Mouse (Mus musculus) adrenal gland, postnatal 14 days (tissue): ENCODE data around the gene Arhgap22. TPM values are rescaled to one million over a fixed set of nuclear protein-coding genes. Genes with fewer than 3 reads are reported as not detected.

Source experiments
- DNase-seq: peaks from one replicate; pipeline ENCODE4 v3.0.0; 2021; ENCODE audit warnings: mixed read lengths
- total RNA-seq: library from RNA; stranded (reverse); gene quantifications from 2 replicates; pipeline ENCODE4 v1.2.3, GENCODE M21; 2021

Gene Arhgap22
- total RNA-seq, 1 experiment from 2014 or later: 6.0 TPM

DNA sequence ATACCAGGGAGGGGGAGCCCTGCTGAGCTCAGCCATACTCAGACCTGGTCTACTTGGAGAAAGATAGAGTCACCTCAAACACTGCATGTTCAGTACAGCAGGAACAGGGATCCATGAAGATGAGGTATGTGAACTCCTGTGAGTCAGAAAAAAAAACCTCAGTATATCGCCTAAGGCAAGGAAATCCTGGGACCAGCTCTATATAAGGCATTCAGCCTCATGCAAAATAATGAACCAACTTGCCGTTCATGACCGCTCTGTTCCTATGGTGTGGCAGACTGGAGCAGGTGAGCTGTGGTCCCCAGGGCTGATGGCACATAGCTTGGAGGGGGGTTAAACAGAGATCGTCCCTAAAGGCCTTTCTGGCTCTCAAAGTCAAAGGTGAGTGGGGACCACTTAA is 68.6 kb downstream of the Arhgap22 start:
- DNase-seq: no peak

DNA sequence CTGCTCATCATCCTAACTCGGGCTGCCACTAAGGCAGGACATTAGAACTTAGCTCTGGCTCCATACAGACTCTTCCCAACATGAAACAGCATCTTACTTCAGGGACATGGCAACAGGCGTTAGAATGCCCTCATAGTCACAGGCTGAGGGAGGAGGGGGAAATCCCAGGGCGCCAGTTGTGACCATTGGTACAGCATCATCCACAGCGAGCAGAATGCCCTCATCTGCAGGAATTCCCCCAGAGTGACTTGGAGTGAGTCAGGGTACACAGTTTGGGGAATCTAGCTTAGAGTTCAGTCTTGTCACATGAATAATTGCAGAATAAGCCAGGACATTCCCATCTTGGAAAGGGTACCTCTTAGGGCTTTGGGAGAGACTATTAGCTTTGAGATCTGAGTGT is 74.1 kb downstream of the Arhgap22 start:
- DNase-seq: no peak

DNA sequence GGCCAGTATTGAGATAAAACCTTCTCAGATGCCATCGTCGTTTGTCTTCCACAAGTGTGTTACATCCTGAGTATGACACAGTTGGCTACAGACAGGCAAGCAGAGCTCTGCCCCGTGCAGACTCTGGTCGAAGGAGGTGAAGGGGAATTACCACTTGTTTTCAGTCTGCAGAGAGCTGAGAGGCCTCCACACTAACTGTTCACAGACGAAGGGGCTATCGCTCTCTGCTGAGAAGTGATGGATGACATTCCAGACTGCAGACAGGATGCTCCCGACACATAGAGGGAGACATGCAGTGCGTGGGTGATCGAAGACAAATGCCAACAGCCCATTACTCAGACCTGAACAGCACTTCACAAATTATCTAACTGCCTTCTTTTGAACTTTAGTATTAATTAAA is 76.2 kb downstream of the Arhgap22 start:
- no peak for DNase-seq

DNA sequence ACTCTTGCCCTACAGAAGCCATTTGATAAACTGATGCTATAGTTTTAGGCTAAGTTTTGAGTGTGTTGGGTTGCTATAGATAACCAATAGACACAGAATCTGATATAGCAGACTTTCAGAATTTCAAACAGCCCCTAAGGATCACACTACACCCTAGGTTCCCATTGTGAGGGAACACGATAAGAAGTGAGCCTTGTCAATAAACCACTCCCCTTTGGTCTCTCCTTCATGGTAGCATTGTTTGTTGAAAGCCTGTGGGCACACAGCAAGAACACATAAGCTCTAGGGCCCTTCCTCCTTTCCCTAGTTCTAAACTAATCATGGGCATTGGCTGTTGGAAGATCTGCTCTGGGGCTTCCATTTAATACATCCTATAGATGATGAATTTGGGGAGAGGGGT is 80.7 kb downstream of the Arhgap22 start:
- no peak for DNase-seq

DNA sequence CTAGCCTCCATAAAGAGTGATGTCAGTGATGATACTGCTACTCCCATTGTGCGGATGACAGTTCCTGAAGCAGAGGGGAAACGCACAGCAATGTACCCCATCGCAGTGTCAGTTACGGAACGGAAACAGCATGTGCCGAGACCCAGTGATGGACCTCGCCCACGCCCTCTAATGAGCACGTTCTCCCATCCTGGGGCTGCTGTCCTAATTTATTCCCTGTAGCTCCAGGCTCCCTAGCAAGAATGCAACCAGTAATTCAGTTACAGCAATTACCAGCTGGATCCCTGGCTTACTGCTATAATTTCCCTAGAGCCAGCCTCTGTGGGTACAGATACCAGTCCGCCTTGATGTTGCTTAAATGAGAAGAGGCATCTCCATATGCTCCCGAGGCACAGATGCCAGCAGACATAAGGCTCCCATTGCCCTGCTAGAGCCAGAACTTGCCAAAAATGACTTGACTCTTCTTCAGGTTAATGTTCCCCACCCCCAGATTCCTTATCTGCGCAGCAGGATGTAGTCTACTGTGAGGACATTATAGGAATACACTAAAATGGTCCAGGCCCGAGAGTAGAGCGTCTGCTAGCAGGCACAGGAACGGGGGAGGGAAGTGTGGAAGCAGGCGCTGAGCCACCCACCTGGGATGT is 83.0 kb downstream of the Arhgap22 start:
- DNase-seq: no peak

DNA sequence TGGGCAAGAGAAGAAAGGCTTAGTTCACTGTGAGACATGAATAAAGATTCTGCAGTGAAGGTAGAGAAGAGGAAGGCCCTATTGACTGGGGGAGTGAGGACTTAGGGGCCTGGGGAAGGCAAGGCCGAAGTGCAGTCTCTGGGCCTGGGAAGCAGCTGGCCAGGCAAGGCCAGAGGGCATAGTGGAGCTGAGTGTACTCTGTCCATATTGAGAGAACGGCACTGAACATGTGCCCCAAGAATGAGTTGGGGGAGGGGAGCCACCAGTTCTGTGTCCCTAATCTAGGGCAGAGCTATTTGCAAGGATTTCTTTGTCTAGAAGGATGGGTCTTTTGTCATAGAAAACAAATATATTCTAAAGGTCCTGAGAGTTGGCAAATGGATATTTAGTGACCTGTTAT is 86.8 kb downstream of the Arhgap22 start:
- DNase-seq: no peak

DNA sequence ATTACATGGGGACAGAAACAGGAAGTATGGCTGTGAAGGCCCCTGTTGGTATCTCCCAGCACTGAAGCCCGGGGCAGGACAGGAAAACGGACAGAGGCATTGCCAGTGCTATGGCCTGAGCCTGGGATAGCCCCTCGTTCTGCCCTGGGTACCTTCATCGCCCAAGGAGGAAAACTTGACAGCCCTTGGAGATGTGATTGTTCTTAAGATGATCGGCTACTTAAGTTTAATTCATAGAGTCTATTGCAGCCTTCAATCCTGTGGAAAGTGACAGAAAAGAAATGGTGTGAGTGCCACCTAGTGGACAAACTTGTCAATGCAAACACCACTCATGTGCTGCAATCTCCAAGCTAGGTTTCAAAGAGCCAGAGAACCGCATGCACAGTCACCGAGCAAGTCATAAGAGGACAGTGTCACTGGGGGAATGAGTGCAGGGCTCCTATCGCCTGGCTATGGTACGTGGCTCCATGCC is 89.6 kb downstream of the Arhgap22 start:
- peak; percentile 80 for DNase-seq

DNA sequence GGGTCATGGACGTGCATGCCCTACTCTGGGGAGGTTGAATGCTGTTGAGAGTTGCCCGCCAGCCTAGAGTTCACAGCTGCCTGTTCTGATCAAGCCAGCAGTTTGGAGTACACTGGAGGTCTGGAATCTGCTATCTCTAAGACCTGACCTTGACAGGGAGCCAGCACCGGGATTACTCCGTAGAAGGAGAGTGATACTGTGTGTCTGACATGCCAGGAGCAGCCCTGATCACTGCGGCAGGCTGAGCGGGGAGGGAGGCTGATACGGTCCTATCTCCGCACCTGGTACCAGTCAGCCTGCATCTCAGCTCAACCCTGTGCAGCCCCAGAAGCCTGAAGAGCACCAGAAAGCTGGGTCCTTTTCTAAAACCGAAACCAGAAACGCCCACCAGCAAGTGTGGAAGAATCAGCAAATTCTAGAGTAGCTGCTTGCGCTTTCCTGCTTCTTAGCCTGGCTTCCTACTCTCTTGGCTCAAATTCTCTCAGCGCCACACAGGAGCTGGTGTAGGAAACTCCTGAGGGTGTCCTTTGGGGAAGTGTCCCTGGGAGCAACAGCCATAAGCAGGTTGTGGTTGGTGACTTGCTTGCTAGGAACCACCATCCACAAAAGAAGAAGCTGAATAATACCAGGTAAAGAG is 91.9 kb downstream of the Arhgap22 start:
- DNase-seq: peak; percentile 75

DNA sequence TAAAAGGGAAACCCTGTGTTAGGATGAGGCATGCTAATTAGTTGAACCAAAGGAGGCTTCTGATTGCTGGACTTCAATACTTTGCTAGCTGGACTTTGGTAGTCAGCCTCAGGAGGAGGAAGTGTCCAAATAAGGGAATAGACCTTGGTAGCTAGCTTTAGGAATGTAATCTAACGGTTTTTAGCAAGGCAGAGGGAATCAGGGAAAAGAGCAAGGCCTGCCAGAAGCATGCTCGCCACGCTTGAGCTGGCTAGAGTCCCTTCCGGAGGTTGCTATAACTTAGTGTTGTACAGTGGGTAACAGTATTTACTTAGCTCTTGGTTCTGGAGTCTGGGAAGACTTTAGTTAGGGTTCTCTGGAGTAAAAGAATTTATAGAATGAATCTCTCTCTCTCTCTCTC is 96.9 kb downstream of the Arhgap22 start:
- DNase-seq: peak; percentile 59

DNA sequence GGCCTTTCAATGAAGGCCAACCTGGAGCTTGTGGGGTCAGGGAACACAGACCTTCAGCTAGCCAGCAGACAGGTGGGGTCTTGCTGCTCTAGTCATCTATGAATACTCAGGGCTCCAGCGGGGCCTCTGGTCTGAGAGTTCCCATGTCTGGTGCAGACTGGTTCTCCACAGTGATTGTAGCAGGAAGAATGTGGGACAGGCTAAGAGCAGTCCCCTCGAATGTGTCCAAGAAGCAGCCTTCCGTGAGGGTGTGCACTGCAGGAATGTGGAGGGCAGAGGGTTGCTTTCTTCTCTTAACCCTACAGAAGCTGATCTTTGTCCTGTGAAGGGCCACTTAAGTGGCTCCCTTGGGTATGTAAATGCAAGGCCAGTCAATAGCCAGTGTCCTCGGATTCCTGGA is 98.5 kb downstream of the Arhgap22 start:
- DNase-seq: no peak

DNA sequence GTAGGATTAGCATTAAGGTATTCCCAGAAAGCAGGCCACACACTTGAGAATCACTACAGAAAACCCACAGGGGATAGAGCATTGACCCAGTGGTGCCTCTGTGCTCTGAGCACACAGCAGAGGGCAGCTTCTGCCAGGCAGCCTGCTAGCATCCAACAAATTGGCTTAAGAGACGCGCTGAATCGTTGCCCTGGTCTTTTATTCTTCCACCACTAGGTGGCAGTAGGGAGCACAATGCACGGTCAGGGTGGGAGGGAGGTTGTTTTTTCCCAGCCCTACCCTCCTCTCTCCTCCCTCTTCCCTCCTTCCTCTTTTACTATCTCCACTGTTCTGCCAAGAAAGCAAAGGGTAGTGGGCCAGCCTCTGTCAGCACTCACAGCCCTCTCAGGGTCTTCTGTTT is 99.8 kb downstream of the Arhgap22 start:
- peak; percentile 78 for DNase-seq

DNA sequence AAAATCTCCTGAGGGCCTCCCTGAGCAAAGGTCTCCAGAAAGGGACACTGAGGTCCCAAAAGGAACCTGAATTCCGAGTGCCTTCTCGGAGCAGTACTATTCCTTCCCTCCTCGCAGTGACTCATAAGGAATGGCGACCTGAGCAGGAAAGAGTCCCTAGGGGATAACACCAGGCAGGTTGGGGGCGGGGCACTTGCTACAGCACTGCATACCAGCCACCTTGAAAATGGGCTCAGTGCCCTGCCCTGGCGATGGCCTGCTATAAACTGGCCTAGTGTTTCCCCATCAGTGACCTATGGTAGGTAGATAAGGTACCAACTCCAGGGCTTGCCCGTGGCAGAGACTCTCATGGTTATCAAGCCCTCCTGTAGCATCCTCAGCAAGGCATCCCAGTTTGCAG is 100.3 kb downstream of the Arhgap22 start:
- no peak for DNase-seq

DNA sequence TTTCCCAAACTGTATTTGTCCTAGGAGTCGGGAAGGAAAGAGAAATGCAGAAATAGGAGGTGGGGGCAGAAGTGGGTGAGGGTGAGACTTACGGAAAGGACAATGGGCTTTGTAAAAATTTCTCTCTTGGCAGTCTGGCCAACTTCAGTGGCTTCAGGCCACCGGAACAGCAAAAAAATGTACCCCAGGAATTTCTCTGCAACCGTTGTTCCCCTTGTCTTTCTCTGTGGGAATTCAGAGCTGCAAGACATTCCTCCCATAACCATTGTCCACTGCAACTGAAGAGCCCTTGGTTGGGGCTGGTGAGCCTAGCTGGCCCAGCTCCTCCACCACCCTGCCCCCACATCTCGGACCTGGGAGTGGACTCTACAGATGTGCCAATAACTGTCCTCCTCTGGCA is 101.3 kb downstream of the Arhgap22 start:
- DNase-seq: no peak

DNA sequence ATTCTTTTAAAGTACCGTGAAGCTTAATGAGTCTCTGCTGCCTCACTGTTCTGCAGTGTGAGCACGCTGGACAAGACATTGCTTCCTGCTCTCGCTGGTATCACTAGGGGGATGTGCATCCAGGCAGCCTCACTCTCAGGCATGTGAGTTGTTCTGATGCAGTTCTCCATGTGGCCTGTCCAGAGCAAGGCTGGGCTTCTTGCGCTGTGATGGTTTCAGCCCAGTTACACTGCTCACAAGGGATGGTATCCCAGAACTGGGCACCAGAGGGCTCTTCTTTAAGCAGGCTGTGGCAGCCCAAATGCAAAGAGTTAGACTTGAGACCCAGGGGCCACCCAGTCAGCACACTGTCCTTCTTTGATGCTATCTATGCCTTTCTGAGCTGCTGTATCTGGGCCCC is 101.9 kb downstream of the Arhgap22 start:
- no peak for DNase-seq

DNA sequence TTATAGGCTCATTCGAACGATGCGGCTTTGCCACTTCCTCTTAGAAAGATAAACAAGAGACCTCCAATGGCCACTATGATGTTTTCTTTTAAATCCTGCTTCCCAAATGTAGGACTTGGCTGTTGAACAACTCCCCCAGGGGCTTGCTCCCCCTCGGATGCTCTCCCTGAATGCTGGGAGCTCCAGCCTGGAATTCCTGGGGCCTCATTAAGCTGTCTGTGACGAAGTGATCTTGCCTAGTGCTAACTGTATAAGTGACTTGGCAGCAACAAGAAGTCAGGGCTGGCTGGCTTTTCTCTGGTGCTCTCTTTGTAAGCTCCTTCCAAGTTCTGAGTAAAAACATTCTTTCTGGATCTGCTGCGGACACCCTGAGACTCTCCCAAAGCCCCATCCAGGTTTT is 104.1 kb downstream of the Arhgap22 start:
- DNase-seq: no peak

DNA sequence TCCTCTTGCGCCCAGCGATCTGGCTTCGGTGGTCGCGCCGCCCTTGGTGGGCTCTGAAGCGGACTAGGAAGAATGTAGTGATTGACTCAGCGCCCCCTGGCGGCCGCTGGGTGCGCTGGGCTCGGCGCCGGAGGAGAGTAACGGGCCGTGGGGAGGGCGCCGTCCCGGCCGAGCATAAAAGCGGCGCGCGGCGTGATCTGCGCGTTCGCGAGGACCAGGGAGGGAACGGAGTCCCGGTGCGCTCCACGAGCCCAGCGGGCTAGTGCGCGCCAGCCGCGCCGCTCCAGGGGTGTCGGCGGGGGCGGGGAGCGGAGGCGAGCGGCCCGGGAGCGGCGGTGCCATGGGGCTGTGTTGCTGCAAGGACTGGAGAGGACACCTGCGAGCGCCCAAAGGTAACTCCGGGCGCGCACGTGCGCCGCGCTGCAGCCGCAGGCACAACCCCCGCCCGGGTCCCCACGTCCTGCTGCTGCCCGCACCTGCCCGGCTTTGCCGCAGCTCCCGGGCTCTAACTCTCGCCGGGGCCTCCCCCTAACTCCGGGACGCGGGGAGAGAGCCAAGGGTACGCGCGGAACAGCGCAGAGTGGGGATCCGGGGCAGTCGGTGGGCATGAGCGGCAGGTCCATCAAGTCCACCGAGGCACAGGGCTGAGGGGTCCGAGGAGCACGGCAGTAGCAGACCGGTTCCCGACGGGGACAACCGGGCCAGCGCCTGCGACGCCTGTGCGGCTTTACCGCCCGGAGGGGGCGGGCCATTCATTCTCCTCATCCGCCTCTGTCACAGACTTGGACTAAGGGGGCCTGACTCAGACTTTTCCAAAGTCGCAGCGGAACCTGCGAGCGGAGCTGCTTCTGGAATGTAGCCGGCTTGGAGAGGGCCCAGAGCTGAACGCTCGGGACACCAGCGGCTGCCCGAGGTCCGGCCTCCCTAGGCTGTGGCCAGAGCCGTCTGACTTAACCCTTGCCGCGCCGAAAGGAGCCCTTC is 106.0 kb downstream of the Arhgap22 start:
- peak; percentile 89 for DNase-seq

DNA sequence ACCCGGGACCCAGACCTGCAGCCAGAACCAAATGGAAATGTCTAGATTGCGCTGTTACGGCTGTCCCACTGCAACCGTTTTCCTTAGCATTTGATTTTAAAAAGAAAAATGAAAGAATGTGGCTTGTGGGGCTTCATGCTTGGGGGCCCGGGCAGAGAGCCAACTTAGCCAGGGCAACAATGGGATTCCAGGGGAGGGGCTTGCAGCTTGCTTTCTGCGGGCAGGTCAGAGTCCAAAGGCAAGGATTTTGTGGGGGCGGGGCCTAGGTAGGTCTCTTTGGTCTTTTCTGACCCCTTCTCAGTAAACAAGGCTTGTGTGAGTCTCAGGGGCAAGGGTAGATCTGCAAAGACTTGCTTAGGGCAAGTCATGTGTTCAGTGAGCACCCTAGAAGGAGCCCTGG is 107.0 kb downstream of the Arhgap22 start:
- no peak for DNase-seq

DNA sequence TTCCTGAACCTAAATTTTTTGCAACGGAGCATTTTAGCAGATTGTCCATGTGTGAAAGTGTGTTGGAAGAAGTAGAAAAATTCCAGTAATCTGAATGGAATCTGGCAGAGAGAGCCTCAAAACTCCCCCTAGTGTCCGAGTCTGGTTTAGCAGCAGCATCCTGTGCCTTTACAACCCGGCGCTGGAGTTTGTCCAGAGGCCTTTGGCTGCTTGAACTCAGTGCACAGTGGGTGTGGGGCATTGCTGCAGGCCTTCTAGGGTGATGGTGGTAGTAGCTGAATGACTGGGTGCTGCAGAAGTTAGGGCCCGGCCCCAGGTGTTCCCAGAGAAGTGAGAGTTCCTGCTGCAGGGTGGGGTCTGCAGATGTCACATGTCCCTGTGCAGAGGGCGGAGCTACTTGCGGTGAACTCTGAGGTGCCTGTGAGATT is 108.8 kb downstream of the Arhgap22 start:
- DNase-seq: peak; percentile 82

DNA sequence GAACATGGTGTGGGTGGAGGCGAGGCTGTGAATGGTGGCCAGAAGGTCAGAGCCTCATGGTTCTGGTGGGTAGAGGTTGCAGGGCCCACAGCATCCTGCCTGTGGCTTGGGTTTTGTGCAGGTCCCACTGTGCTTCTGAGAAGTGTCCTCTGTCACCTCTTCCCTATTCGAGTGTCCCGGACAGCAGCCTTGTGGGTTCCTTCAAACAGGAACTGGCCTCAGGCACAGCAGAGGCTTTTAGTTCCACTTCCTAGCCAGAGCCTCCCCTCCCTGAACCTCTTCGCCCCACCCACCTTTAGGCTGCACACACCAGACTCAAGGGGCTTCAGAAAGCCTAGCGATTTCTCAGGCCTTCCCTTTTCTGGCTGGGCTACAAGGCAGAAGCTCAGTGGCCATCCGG is 110.7 kb downstream of the Arhgap22 start:
- no peak for DNase-seq

DNA sequence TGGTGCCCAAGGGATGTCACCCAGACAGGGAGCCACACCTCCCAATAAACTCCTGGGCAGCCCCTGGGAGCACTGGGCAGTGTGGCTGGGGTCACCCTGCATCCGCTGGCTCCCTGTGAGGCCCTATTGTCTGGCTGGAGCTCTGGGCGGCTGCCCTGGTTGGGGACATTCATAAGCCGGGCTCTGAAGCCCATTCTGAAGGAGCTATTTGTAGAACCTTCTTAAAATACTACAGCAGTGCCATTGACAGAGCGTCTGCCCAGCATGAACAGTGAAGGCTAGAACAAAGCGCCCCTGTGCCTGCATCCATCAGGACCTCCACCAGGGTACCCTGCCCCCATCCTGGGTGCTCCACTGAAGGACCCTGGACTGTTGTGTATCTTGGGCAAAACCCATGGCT is 114.5 kb downstream of the Arhgap22 start:
- no peak for DNase-seq

DNA sequence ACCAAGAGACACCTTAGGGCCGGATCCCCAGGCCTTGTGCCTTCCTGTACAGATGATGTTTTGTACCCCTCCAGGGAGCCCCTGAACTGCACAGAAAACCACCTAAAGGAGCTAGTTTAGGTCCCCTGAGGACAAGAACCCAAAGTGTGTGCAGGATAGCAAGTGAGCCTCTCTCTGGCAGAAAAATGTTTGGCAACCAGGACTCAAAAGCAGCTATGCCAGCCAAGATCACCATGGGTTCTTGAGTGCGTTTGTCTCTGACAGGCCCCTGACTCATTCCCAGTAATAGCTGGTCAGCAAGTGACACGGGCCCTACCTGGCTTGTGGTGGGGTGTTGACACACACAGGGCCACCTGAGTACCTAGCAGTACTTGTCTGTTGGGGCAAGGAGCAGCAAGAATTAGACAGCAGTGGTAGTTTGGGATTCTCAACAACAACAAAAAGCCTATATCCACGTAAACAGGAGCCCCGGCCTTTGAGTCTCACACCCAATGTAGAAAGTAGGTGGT is 115.5 kb downstream of the Arhgap22 start:
- DNase-seq: no peak

DNA sequence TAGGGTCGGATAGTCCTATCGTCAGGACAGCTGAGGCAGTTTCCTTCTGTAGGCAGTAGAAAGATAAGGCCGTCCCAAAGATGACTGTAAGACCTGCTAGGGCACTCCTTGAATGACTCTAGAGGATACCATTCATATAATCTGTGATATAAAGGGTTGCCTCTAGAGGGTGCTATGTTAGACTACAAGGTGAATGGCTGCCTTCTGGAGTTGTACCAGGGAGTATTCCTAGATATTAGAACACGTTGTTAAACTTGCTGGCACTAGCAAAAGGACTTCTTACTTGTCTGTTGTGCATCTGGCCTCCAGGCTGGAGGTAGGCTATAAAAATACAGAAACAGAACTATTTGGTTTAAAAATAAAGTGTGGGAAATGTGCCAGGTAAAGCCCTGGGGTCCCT is 117.2 kb downstream of the Arhgap22 start:
- no peak for DNase-seq

DNA sequence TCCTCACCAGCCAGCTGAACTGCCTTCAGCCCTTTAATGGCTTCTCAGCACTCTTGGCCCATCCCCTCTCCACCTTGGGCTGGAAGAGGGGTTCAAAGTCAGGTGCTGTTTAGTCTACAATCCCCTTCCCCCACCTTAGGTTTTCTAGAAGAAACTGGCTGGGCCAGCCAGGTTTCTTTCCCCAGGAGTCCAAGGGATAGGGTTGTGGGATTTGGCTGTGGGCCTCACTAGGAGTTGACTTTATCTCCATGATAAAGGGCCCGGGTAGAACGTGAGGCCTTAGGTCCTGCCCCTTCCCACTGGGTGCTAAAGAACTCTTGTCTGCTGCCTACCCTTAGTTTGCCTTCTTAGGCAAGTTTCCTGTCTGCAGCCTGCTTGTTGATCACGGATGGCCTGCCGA is 117.8 kb downstream of the Arhgap22 start:
- no peak for DNase-seq
